Mouse (Mus musculus) embryo, embryonic 10.5 days (tissue): Measurements from ENCODE around the gene Nucb1.
"Not testable (repeated sequence)": the region's sequence is repeated elsewhere in the genome, so short reads cannot be mapped to it uniquely, and the experiment has no call there.

Source experiments
- DNase-seq: peaks from one replicate; pipeline ENCODE4 v3.0.0-alpha.2; 2015; ENCODE audit warnings: low spot score

Nucb1 gene

GRCm38 (mm10) chr7:45524841-45525621, 14.8 kb upstream of the Nucb1 start:
- DNase-seq: peak; percentile 42

- no peak for DNase-seq
These were observed 13.5 kb upstream of the Nucb1 start for GRCm38 (mm10) chr7:45523678-45524170.

- DNase-seq: no peak
These were observed 12.9 kb upstream of the Nucb1 start for GRCm38 (mm10) chr7:45522957-45523676.

- no peak for DNase-seq
These were observed 12.1 kb upstream of the Nucb1 start for GRCm38 (mm10) chr7:45522194-45522752.

- peak; percentile 97 for DNase-seq
These were observed 11.6 kb upstream of the Nucb1 start for GRCm38 (mm10) chr7:45521728-45522184.

GRCm38 (mm10) chr7:45520605-45521004, 10.4 kb upstream of the Nucb1 start:
- no peak for DNase-seq

GRCm38 (mm10) chr7:45519345-45520120, 9.3 kb upstream of the Nucb1 start:
- DNase-seq: no peak

- no peak for DNase-seq
These were observed 8.4 kb upstream of the Nucb1 start for GRCm38 (mm10) chr7:45518618-45519017.

- DNase-seq: not testable (repeated sequence)
These were observed 6.6 kb upstream of the Nucb1 start for GRCm38 (mm10) chr7:45516846-45517245.

GRCm38 (mm10) chr7:45515436-45515835, 5.2 kb upstream of the Nucb1 start:
- peak; percentile 72 for DNase-seq

- DNase-seq: no peak
These were observed 4.2 kb upstream of the Nucb1 start for GRCm38 (mm10) chr7:45514411-45514810.

- DNase-seq: no peak
These were observed 874 bp downstream of the Nucb1 start for GRCm38 (mm10) chr7:45509181-45509882.

- DNase-seq: no peak
These were observed 1.6 kb downstream of the Nucb1 start for GRCm38 (mm10) chr7:45508561-45508960.

GRCm38 (mm10) chr7:45507583-45507982, 2.6 kb downstream of the Nucb1 start:
- DNase-seq: no peak

GRCm38 (mm10) chr7:45498427-45498826, 11.8 kb downstream of the Nucb1 start:
- no peak for DNase-seq

GRCm38 (mm10) chr7:45494548-45494947, 15.7 kb downstream of the Nucb1 start:
- no peak for DNase-seq

- no peak for DNase-seq
These were observed 17.3 kb downstream of the Nucb1 start for GRCm38 (mm10) chr7:45492951-45493350.

- no peak for DNase-seq
These were observed 17.9 kb downstream of the Nucb1 start for GRCm38 (mm10) chr7:45492225-45492844.

- no peak for DNase-seq
These were observed 18.9 kb downstream of the Nucb1 start for GRCm38 (mm10) chr7:45491264-45491663.

- peak; percentile 43 for DNase-seq
These were observed 19.4 kb downstream of the Nucb1 start for GRCm38 (mm10) chr7:45490822-45491221.

GRCm38 (mm10) chr7:45489578-45489977, 20.6 kb downstream of the Nucb1 start:
- DNase-seq: no peak
